Mouse (Mus musculus) limb, embryonic 12.5 days (tissue): Measurements from ENCODE around the gene Gm3667. TPM values are rescaled to one million over a fixed set of nuclear protein-coding genes. Genes with fewer than 3 reads are reported as not detected.
"Not testable (repeated sequence)": the region's sequence is repeated elsewhere in the genome, so short reads cannot be mapped to it uniquely, and the experiment has no call there.

Experiments used
- ATAC-seq: fragments of 200-750 bp; cut with Nextera tagmentation; 2 replicates; pipeline ENCODE4 v1.8.0; 2017; ENCODE audit warnings: low read depth, moderate TSS enrichment; ENCODE audit not compliant: insufficient number of reproducible peaks, insufficient read depth, low FRiP score, low TSS enrichment
- H3K27ac ChIP-seq: fragments of 300-500 bp; sonication (generic); 2 replicates; pipeline ENCODE4 v1.5.1; 2016; ENCODE audit warnings: mild to moderate bottlenecking, moderate library complexity
- H3K27me3 ChIP-seq: fragments of 300-500 bp; sonication (generic); 2 replicates; pipeline ENCODE4 v1.6.1; 2016; ENCODE audit warnings: mild to moderate bottlenecking, moderate library complexity
- H3K36me3 ChIP-seq: fragments of 300-500 bp; sonication (generic); 2 replicates; pipeline ENCODE4 v1.6.1; 2016; ENCODE audit warnings: mild to moderate bottlenecking, moderate library complexity
- H3K4me1 ChIP-seq: fragments of 300-500 bp; sonication (generic); replicated peaks from 2 replicates; pipeline ENCODE4 v1.6.1; 2016
- H3K4me2 ChIP-seq: fragments of 300-500 bp; sonication (generic); 2 replicates; pipeline ENCODE4 v1.6.1; 2016; ENCODE audit warnings: mild to moderate bottlenecking, moderate library complexity
- H3K4me3 ChIP-seq: fragments of 300-500 bp; sonication (generic); replicated peaks from 2 replicates; pipeline ENCODE4 v1.5.1; 2016; ENCODE audit warnings: mild to moderate bottlenecking
- H3K9ac ChIP-seq: fragments of 300-500 bp; sonication (generic); replicated peaks from 2 replicates; pipeline ENCODE4 v1.6.1; 2016; ENCODE audit warnings: mild to moderate bottlenecking, moderate library complexity
- H3K9me3 ChIP-seq: fragments of 300-500 bp; sonication (generic); 2 replicates; pipeline ENCODE4 v1.6.1; 2016; ENCODE audit warnings: mild to moderate bottlenecking, moderate library complexity
- WGBS: fragments of 180-500 bp; shearing (Covaris S2); methylation state at CpG from one replicate; pipeline ENCODE4 v1.1.7; 2016; 5-methylcytosine and 5-hydroxymethylcytosine counted together
- polyA plus RNA-seq: library from polyadenylated mRNA; unstranded; fragments of >200 nt; fragmentation: Nextera tagmentation; extraction: Ambion mirVana; gene quantifications from 2 replicates; pipeline ENCODE4 v1.2.1, GENCODE M21; 2016

Gm3667 gene
- 1.2 and 1.7 TPM in 2 replicates for polyA plus RNA-seq

- 0% methylated on average over 26 of the region's 43 CpGs for WGBS
- H3K27me3 ChIP-seq, H3K27ac ChIP-seq, H3K4me1 ChIP-seq, ATAC-seq, H3K9me3 ChIP-seq, H3K36me3 ChIP-seq: not testable (repeated sequence)
- Histone ChIP-seq H3K4me3 (peak within 1 kb of the TSS; percentile 45), H3K9ac (peak within 1 kb of the TSS; percentile 57; the same call in 1 of the 2 replicates), H3K4me2 (peak within 1 kb of the TSS; percentile 62)
Measured at GRCm38 (mm10) chr14:6889521-6890012, at the start of gene Gm3667. Gene Gm3667 (minus strand): TSS chr14:6889962.

DNA sequence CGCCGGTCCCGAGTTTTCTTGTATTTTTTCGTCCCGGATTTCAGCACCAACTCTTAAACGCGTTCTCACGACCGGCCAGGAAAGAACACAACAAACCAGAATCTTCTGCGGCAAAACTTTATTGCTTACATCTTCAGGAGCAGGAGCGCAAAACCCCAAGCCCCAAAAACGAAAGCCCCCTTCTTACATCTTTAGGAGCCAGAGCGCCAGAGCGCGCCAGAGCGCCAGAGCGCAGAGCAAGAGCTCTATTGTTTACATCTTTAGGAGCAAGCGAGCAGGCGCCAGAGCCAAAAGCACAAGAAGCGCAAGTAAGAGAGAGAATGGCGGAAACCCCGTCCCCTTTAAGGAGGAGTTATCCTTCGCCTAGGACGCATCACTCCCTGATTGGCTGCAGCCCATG is 10.1 kb upstream of the Gm3667 start:
- H3K9ac ChIP-seq, ATAC-seq, H3K27me3 ChIP-seq, H3K36me3 ChIP-seq, H3K4me2 ChIP-seq, H3K9me3 ChIP-seq, H3K4me1 ChIP-seq, H3K27ac ChIP-seq, H3K4me3 ChIP-seq: not testable (repeated sequence)
- WGBS, result 92% methylated on average over 20 of the region's 24 CpGs

DNA sequence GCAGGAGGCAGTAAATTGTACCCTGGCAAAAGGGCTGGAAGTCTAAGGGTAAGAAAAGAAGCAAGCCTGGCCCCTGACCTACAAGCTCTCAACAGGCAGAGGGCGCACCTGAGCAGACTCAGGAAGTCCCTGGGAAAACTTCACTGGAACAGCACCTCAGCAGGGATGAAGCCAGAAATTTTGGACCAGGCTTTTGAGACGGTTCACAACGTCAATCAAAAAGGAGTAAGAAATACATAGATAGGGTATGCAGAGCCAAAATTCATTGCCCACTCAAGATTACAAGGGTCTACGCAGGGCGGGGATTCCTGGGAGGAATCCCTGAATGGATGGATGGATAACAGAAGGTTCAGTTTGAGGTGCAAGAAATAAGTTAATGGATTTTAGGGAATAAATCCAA is 951 bp downstream of the Gm3667 start:
- not testable (repeated sequence) for H3K36me3 ChIP-seq, H3K9ac ChIP-seq, H3K27ac ChIP-seq, H3K4me1 ChIP-seq, H3K9me3 ChIP-seq, H3K27me3 ChIP-seq, ATAC-seq
- 9% methylated on average over 5 of the region's 5 CpGs for WGBS
- Histone ChIP-seq H3K4me3 (peak overlapping the region; percentile 45), H3K4me2 (peak overlapping the region; percentile 62)

DNA sequence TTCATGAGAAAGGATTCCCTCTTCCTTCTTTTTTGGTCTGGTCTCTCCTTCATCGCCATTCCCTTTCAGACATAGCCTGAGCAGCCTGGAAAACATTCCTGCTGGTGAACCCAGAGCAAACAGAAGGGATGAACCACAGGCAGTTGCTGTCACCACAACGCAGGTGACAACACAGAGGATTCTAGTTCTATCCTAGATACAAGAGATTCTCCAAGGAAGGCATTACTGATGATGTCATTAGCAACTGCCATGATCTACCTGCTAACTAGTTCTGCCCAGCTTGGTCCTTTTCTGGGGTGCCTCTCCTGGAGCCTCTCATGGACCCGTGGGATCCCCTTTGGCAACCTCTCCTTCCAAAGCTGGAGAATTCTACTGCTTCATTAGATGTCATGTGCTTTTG is 49.6 kb downstream of the Gm3667 start, which contains the start of gene Gm3642:
Gene Gm3642 (minus strand): TSS at position 101 of the 400 bp plus-strand sequence.
- not testable (repeated sequence) for H3K27me3 ChIP-seq, H3K4me1 ChIP-seq, H3K4me2 ChIP-seq, H3K9me3 ChIP-seq, ATAC-seq, H3K4me3 ChIP-seq, H3K9ac ChIP-seq, H3K27ac ChIP-seq, H3K36me3 ChIP-seq
- WGBS, result no CpG with 5 or more reads among the region's 3 CpGs

GRCm38 (mm10) chr14:6823297-6823696 is 66.5 kb downstream of the Gm3667 start:
- not testable (repeated sequence) for H3K36me3 ChIP-seq, H3K9me3 ChIP-seq, H3K9ac ChIP-seq, H3K27me3 ChIP-seq, H3K27ac ChIP-seq, H3K4me2 ChIP-seq, ATAC-seq, H3K4me3 ChIP-seq, H3K4me1 ChIP-seq
- 90% methylated on average over 3 of the region's 3 CpGs for WGBS

Other genes starting within 250 kb of the Gm3667 start
- gene Gm10251, start 205.8 kb downstream of the Gm3667 start, polyA plus RNA-seq, result not detected in 2 replicates
- gene Gm8050, start 169.7 kb downstream of the Gm3667 start, polyA plus RNA-seq, result not detected in 2 replicates
- 5.6 and 5.7 TPM in 2 replicates for gene Gm3636, start 147.6 kb downstream of the Gm3667 start, polyA plus RNA-seq
- gene Gm8362, start 115.6 kb downstream of the Gm3667 start, polyA plus RNA-seq, result not detected in 2 replicates
- gene Gm3642, start 49.7 kb downstream of the Gm3667 start, polyA plus RNA-seq, result not detected in 2 replicates
- gene Gm6356, start 83.9 kb upstream of the Gm3667 start, polyA plus RNA-seq, result not detected in 2 replicates
- gene Gm10406, start 137.5 kb upstream of the Gm3667 start, polyA plus RNA-seq, result 0.95 and 0.98 TPM in 2 replicates
- gene Gm3685, start 155.0 kb upstream of the Gm3667 start, polyA plus RNA-seq, result not detected in 2 replicates
- gene Gm3696, start 210.7 kb upstream of the Gm3667 start, polyA plus RNA-seq, result 1.9 and 2.1 TPM in 2 replicates
- not detected in 2 replicates for gene Gm6676, start 235.4 kb upstream of the Gm3667 start, polyA plus RNA-seq